Mouse (Mus musculus) gonadal fat pad, adult 2 months (tissue): ENCODE measurements at regions not wholly inside any gene's neighbourhood (a gene's known extent, or its start where the extent isn't known, plus 50 kb on each side); places are given as distances from the start of the nearest gene placed in this dataset.

ENCODE experiments used
- DNase-seq: peaks from one replicate; pipeline ENCODE4 v3.0.0-alpha.2; 2012; ENCODE audit warnings: low read depth

DNA sequence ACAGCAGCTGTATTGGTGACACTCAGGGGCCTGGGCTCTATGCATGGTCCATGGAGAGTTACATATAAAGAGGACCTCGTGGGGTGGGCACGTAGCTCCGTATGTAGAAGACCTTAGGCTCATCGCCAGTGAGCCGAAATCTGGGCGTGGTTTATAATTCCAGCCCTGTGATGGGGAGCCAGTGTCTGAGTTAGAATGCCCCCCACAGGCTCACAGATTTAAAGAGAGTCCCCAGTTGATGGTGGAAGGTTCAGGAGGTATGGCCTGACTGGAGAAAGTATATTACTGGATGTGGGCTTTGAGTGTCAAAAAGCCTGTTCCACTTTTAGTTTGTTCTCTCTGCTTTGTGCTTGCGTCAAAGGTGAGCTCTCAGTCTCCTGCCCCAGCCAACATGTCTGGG, 54.8 kb downstream of the 1700122O11Rik start:
- no peak for DNase-seq

DNA sequence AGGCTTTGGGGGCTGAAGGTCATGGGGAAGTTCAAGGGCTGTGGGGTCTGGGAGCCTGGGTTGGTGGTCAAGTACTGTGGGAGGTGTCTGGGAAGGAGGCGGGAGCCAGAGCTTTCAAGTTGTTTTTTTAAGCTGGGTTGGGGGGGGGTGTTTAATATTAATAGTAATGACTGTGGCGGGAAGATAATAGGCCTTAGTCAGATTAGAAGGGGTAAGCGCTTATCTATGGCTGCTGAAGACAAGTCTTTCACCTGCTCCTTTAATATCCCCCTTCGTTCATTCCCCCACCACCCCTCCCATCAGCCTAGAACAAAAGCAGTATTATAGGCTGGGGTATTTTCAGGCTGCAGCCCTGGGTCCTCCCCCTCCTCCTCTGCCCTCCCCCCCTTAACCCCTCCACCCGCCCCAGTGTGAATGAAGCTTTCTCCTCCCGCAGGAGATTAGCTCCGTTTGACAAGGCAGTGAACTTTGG, 56.5 kb downstream of the 1700122O11Rik start:
- no peak for DNase-seq

DNA sequence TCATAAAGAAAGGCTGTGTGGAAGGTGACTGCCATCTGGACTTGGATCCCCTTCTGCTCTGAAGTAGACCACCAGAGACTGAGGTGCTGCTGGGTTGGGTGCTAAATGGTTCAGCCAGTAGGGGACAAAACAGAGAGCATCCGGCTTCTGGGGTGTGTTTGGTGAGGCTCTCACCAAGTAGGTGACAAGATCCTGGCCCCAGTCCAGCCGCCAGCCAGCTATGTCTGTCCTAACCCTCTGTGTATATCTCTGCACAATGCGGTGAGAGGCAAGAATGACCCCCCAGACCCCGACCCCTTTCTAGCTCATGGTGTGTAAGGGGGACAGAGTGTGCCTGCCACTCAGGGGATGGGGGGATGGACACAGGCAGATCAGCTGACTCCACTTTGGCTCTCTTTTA, 54.8 kb upstream of the Foxp4 start:
- DNase-seq = no peak

DNA sequence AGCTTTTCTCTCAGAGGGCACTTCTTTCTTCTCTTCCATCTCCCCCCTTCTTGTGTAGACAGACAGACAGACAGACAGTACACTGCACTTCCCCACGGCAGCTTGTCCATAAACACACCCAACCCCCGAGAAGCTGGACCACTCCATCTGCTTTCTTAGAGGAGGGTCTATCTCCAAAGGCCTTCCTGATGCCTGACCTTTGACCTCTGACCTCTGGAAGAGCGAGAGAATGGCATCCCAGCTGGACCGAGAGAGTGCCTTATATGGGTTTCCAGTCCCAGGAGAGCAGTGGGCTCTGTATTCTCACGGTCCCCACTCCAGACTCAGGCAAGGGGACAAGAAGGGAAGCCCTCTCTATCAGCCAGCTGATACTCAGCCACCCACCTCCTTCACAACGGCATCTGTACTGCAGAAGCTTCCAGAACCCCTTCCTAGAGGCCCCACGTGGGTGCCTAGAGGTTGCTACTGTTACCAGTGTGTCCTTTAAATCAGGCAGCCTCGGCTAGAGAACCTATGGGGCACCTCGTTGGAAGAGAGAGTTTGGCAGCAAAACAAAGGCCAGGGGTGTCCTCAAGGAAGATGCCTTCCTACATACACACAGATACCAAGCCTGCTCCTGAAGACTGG, 54.1 kb upstream of the Foxp4 start:
- no peak for DNase-seq

DNA sequence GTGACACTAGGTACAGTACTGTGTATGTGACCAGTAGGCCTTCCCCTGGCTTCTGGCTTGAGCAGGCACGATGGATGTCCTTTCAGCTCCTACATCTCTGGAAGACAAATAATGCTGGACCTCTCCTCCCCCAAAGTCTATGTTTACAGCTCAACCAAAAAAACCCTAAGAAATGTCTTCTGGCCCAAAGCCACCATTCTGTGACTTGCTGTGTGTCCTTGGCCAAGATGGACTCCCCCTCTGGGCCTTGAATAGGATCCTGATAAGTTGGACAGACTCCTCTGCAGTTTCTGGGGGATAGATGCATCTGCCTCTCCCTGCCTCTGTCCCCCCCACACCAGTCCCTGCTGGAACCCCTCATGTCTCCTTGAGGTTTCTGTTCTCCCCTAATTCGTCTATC, 53.6 kb upstream of the Foxp4 start:
- no peak for DNase-seq

DNA sequence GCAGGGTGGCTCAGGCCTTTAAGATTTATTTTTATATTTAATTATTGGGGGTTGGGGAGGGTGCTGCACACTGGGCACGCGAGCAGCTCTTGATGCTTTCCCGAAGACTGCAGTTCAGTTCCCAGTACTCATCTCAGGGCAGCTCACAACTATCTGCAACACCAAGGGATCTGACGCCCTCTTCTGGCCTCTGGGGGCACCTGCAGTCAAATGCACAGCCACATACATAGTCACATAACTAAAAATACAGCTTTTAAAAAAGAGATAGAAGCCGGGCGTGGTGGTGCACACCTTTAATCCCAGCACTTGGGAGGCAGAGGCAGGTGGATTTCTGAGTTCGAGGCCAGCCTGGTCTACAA, 52.5 kb upstream of the Foxp4 start:
- DNase-seq = no peak

DNA sequence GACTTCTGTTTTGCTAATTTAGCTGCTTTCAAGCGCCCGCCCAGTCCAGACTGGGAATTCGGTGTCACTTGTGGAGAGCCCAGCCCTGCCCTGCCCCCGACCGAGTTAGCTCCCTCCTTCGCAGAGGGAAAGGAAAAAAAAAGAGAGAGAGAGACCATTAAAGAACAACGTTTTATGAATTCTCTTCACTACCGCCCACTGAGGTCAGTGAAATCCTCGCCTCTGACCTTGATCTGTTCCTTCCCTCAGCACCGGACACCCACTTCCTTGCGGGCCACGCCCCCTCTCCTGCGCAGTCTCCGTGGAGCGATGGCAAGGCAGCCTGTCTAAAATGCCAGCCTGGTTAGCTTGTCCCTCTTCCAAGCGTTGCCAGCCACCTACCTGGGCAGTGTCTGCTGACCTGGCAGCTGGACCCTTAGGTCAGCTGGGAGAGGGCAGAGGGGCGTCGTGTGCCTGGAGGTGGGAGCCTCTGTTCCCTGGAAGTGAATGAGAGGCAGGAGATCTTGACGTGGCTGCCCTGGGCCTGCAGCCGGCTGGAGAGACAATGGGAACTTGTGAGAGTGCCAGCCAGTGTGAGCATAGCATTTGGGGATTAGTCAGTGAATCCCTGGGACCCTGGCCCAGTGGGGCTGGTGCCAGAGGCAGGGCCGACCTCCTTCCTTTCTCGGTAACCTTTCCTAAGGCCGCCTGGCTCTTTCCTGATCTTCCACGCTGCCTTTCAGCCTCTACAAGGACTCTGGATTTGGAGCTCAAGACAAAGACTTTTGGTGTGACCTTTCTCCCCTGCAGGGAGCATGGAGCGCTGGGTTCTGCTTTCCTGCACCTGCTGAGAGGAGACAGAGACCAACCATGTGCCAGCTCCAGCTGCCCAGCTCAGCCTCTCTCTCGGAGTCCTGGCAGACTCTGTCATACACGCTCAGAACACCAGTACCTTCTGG, 51.9 kb upstream of the Foxp4 start:
- DNase-seq = peak; percentile 69

DNA sequence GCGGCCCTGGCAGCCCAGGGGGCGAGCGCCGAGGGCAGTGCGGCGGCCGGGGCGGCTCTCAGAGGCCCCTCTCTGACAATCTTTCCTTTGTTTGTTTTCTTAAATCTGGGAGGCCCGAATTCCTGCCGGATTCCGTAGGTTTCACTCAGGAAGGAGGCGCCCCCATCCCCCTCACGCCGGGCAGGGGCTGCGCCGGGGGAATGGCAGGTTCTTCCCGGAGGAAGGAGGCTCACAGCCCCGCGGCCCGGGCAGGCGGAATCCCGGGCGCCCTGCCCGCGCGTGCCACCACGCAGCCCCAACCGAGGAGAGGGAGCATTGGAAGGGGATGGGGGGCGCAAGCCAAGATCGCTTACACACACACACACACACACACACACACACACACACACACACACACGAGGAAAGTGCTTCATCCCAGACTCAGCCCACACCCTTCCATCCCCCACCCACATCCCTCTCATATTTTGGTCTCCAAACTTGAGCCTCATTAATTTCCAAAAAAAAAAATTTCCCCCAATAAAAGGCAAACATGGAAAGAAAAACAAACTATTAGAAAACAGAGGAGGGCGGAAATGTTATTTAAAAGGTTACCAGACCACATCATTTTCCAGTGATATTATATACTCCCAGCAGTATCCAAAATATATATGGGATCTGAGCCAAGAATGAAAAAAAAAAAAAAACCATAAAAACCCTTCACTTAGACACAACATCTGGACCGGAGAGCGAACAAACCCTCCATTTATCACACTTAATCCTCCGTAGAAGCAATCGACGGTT, 51.0 kb upstream of the Foxp4 start:
- no peak for DNase-seq

DNA sequence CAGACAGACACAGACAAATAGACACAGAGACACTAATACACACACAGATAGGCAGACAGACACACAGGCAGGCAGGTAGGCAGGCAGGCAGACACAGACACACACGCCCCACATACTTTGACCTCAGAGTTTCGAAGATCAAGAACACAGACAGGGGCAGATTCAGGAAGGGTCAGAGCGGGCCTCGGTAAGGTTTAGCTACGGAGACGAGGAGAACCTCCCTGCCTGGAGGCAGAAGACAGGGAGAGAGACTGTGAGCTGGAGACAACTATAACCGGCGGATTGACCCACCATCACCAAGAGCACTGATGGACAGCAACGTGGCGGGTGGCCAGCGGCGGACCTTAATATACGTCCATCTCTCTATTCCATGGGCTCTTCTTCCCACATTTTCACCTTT, 50.1 kb upstream of the Foxp4 start:
- no peak for DNase-seq
